Mouse (Mus musculus) liver, postnatal 0 days (tissue): ENCODE measurements around the gene Cuedc1. TPM values are rescaled to one million over a fixed set of nuclear protein-coding genes. Genes with fewer than 3 reads are reported as not detected.

Experiments used
- ATAC-seq: fragments of 200-750 bp; cut with Nextera tagmentation; 2 replicates; pipeline ENCODE4 v1.8.0; 2017; ENCODE audit warnings: mild to moderate bottlenecking, moderate library complexity
- DNase-seq: peaks from one replicate; pipeline ENCODE4 v3.0.0-alpha.2; 2016
- H3K27ac ChIP-seq: fragments of 300-500 bp; sonication (generic); 2 replicates; pipeline ENCODE4 v1.5.1; 2014; ENCODE audit warnings: antibody characterized with exemption, moderate library complexity, mild to moderate bottlenecking, low read depth
- H3K27me3 ChIP-seq: fragments of 300-500 bp; sonication (generic); 2 replicates; pipeline ENCODE4 v1.6.1; 2014; ENCODE audit warnings: low read length, control low read depth, mixed read lengths; ENCODE audit not compliant: insufficient read depth
- H3K36me3 ChIP-seq: fragments of 300-500 bp; sonication (generic); replicated peaks from 2 replicates; pipeline ENCODE4 v1.6.1; 2014; ENCODE audit warnings: mild to moderate bottlenecking, control low read depth, low read length, moderate library complexity, mixed read lengths; ENCODE audit not compliant: insufficient read depth
- H3K4me1 ChIP-seq: fragments of 300-500 bp; sonication (generic); 2 replicates; pipeline ENCODE4 v1.6.1; 2014; ENCODE audit warnings: antibody characterized with exemption, mild to moderate bottlenecking, control low read depth; ENCODE audit not compliant: insufficient read depth
- H3K4me2 ChIP-seq: fragments of 300-500 bp; sonication (generic); 2 replicates; pipeline ENCODE4 v1.6.1; 2014; ENCODE audit warnings: low read depth, mild to moderate bottlenecking, low read length, moderate library complexity, mixed read lengths
- H3K4me3 ChIP-seq: fragments of 300-500 bp; sonication (generic); 2 replicates; pipeline ENCODE4 v1.5.1; 2014; ENCODE audit warnings: low read depth, low read length
- H3K9ac ChIP-seq: fragments of 300-500 bp; sonication (generic); replicated peaks from 2 replicates; pipeline ENCODE4 v1.6.1; 2014; ENCODE audit warnings: mild to moderate bottlenecking, moderate library complexity
- H3K9me3 ChIP-seq: fragments of 300-500 bp; sonication (generic); 2 replicates; pipeline ENCODE4 v1.6.1; 2016; ENCODE audit warnings: mild to moderate bottlenecking, control low read depth, low read length, mixed read lengths
- CTCF ChIP-seq: sonication (generic); IDR thresholded peaks from 2 replicates; pipeline ENCODE4 v1.5.1; 2016; ENCODE audit warnings: antibody characterized with exemption, low read depth
- EP300 ChIP-seq: IDR thresholded peaks from 2 replicates; pipeline ENCODE4 v1.6.1; 2016; ENCODE audit warnings: antibody characterized with exemption, low read depth, mild to moderate bottlenecking
- WGBS: fragments of 180-500 bp; shearing (Covaris S2); extraction: QIAGEN DNeasy Blood & Tissue Kit; methylation state at CpG from one replicate; pipeline ENCODE4 v1.1.7; 2014; ENCODE audit not compliant: insufficient replicate concordance; 5-methylcytosine and 5-hydroxymethylcytosine counted together
- polyA plus RNA-seq: library from polyadenylated mRNA; unstranded; fragments of >200 nt; fragmentation: Nextera tagmentation; extraction: Ambion mirVana; gene quantifications from 2 replicates; pipeline ENCODE4 v1.2.1, GENCODE M21; 2015

Cuedc1 gene
- polyA plus RNA-seq, 1 experiment from 2014 or later = 1.2 TPM

DNA sequence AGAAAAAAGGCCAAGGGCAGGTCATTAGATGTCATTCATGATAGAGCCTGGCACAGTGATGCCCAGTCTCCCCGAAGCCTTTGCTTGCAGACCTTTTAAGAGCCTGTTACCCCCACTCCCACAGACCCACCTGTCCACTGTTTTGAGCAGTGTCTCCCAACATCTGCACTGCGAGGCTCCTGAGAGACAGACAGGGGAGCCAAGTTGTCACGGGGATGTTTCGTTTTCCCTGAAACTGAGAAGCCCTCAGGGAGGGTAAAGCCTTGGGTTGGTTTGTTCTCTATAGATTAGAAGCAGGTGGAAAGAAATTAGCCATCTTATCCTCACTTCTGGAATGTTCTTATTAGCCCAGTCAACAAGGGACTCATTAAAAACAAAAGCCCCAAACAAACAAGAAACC is 136.9 kb downstream of the Cuedc1 start:
- Histone ChIP-seq H3K9ac (no peak overlapping the region), H3K27ac (0 out of 2 replicates have a peak overlapping the region, but pooled peaks have one; percentile 19)
- WGBS = 26% methylated on average over 4 of the region's 4 CpGs

DNA sequence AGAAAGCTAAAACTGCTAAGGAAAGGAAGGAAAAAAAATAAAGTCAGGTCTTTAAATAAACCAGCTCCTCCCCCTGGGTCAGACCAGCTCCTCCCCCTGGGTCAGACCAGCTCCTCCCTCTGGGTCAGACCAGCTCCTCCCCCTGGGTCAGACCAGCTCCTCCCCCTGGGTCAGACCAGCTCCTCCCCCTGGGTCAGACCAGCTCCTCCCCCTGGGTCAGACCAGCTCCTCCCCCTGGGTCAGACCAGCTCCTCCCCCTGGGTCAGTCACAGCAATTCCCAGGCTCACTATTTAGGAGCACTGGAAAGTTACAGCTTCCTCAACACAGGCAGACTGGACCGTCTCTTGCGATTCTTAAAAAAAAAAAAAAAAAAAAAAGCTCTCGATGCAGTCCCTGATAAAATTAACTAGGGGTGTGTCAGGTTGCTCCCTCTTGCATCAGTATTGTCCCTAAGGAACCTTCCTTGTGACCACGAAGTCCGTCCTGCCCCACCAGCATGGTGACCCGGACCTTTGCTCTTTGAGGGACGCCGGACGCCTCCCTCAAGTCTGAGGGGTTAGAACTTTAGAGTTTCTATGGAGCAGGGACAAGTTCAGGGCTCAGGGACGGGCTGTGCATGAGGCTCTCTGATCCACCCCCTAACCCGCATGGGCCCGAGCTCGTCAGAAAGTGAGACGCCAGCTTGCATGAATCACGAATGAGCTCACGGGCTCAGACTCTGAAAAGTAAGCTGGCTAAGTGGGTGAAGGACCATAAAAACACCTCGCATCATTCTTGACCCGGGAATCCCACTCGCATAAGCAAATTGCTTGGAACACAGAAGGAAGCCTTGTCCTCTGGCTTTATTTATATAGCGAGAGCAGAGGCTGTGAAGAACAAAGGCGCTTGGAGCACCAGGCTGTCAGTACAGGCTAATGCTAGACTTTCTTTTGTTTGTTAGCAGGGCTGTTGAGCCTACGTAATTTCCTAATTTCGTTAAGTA is 137.7 kb downstream of the Cuedc1 start:
- peak overlapping the region; percentile 54 for H3K4me2 ChIP-seq
- peak; percentile 28 for DNase-seq
- peaks cover 16% of the 10 kb centered on the region for H3K4me1 ChIP-seq
- no peaks in the 10 kb centered on the region for H3K27me3 ChIP-seq
- no peaks in the 10 kb centered on the region for H3K36me3 ChIP-seq
- H3K9ac ChIP-seq = no peak overlapping the region
- H3K9me3 ChIP-seq = no peaks in the 10 kb centered on the region
- ATAC-seq = peak; percentile 81
- no peak for TF ChIP-seq CTCF
- TF ChIP-seq EP300 = peak; percentile 8; the same call in 1 of the 2 replicates
- 0 out of 2 replicates have a peak overlapping the region, but pooled peaks have one; percentile 42 for H3K27ac ChIP-seq
- WGBS = 29% methylated on average over 23 of the region's 23 CpGs
- peak overlapping the region; percentile 21; the same call in 1 of the 2 replicates for H3K4me3 ChIP-seq

More for the DNA sequence above, 136.9 kb downstream of the Cuedc1 start:
- no peaks in the 10 kb centered on the region for H3K27me3 ChIP-seq
- ATAC-seq (no peak), DNase-seq (no peak)
- peaks cover 16% of the 10 kb centered on the region for H3K4me1 ChIP-seq
- H3K9me3 ChIP-seq = no peaks in the 10 kb centered on the region
- no peak for TF ChIP-seq CTCF
- TF ChIP-seq EP300 = no peak
- H3K36me3 ChIP-seq = no peaks in the 10 kb centered on the region
- H3K4me3 ChIP-seq = no peak overlapping the region
- 0 out of 2 replicates have a peak overlapping the region, but pooled peaks have one; percentile 10 for H3K4me2 ChIP-seq

DNA sequence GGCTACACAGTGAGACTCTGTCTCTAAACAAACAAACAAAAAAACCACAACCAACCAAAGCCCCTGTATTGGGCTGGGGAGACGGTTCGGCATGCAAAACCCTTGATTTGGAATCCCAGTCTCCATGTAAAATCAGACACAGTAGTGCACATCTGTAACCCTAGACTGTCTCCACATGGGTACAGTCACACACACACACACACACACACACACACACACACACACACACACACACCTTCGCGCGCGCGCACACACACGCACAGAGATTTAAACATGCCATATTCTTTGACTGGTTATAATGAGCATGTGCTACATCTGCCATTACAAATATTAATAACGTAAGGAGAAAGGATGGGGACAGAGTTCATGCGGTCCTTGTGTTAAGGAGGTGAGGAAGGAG is 142.4 kb downstream of the Cuedc1 start:
- H3K9me3 ChIP-seq = no peaks in the 10 kb centered on the region
- H3K27ac ChIP-seq = no peak overlapping the region
- H3K4me3 ChIP-seq = no peak overlapping the region
- H3K36me3 ChIP-seq = no peaks in the 10 kb centered on the region
- H3K27me3 ChIP-seq = no peaks in the 10 kb centered on the region
- H3K9ac ChIP-seq = no peak overlapping the region
- H3K4me2 ChIP-seq = no peak overlapping the region
- ATAC-seq = no peak
- WGBS = 87% methylated on average over 10 of the region's 10 CpGs
- no peak for DNase-seq
- peaks cover 6% of the 10 kb centered on the region; the same call in 1 of the 2 replicates for H3K4me1 ChIP-seq
- TF ChIP-seq CTCF = no peak
- TF ChIP-seq EP300 = no peak

- ATAC-seq (no peak), DNase-seq (no peak)
- Histone ChIP-seq H3K9me3 (no peaks in the 10 kb centered on the region), H3K27ac (no peak overlapping the region), H3K4me1 (peaks cover 4% of the 10 kb centered on the region; the same call in 1 of the 2 replicates), H3K27me3 (no peaks in the 10 kb centered on the region), H3K36me3 (no peaks in the 10 kb centered on the region), H3K4me3 (no peak overlapping the region), H3K4me2 (no peak overlapping the region), H3K9ac (no peak overlapping the region)
- WGBS = 48% methylated on average over 10 of the region's 10 CpGs
- TF ChIP-seq EP300 (no peak), CTCF (no peak)
Observed at GRCm38 (mm10) chr11:88240736-88241353, 143.0 kb downstream of the Cuedc1 start.

- no peaks in the 10 kb centered on the region for H3K27me3 ChIP-seq
- H3K4me3 ChIP-seq = no peak overlapping the region
- no peak for TF ChIP-seq CTCF
- no peak for TF ChIP-seq EP300
- H3K9ac ChIP-seq = no peak overlapping the region
- 54% methylated on average over 12 of the region's 12 CpGs for WGBS
- peak overlapping the region; percentile 62; the same call in 1 of the 2 replicates for H3K27ac ChIP-seq
- H3K9me3 ChIP-seq = no peaks in the 10 kb centered on the region
- no peaks in the 10 kb centered on the region for H3K36me3 ChIP-seq
- H3K4me2 ChIP-seq = no peak overlapping the region
- ATAC-seq (peak; percentile 97), DNase-seq (peak; percentile 29)
- peaks cover 4% of the 10 kb centered on the region; the same call in 1 of the 2 replicates for H3K4me1 ChIP-seq
Observed at GRCm38 (mm10) chr11:88241468-88242301, 143.8 kb downstream of the Cuedc1 start.

Other genes with a start within 250 kb of the Cuedc1 start
- 1.4 and 2.1 TPM in 2 replicates for gene Mks1, start 244.8 kb upstream of the Cuedc1 start, polyA plus RNA-seq
- gene Epx, start 222.5 kb upstream of the Cuedc1 start, polyA plus RNA-seq = 0.52 and 0.65 TPM in 2 replicates
- not detected in 2 replicates for gene Olfr462, start 205.8 kb upstream of the Cuedc1 start, polyA plus RNA-seq
- gene Olfr463, start 200.7 kb upstream of the Cuedc1 start, polyA plus RNA-seq = not detected in 2 replicates
- gene Olfr464, start 177.1 kb upstream of the Cuedc1 start, polyA plus RNA-seq = not detected in 2 replicates
- gene Dynll2, start 110.5 kb upstream of the Cuedc1 start, polyA plus RNA-seq = 10.5 and 11.0 TPM in 2 replicates
- 54.8 and 58.6 TPM in 2 replicates for gene Srsf1, start 50.7 kb upstream of the Cuedc1 start, polyA plus RNA-seq
- 6.3 TPM in 2 replicates for gene Vezf1, start 29.8 kb upstream of the Cuedc1 start, polyA plus RNA-seq
- gene Mrps23, start 106.3 kb downstream of the Cuedc1 start, polyA plus RNA-seq = 28.7 and 29.3 TPM in 2 replicates
- not detected in 2 replicates for gene Ccdc182, start 196.0 kb downstream of the Cuedc1 start, polyA plus RNA-seq